13 mouse cellular contexts compared by ENCODE assay signal in the genomic region with DNA sequence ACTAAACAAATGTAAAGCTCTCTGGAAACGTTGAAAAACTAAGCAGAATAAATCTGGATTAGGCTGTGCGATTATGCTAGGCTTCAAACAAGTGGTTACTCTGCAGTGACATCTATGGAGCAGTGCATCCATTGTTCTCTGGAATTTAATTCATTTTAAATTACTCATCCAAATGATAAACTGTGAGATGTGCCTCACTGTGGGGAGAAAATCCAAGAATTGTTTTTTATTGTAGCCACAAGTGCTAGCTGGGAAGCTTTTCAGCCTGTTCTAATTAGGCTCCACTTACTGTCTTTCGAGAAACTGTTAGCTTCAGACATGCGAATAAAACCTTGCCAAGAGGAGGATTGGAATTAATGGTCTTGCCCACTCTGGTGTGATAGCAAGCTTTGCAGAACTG. TPM values are rescaled to one million over a fixed set of nuclear protein-coding genes. Genes with fewer than 3 reads are reported as not detected.
"Had no signal": no experiment of that assay in that cellular context is flagged by ENCODE, and none has a peak within 500 bp of the region (broad histone marks: within the 10 kb centered on the region; RNA-seq: fewer than 3 reads in every experiment).

No protein-coding gene starts in this region.

- H3K9ac ChIP-seq: limb, embryonic 15.5 days; liver, embryonic 12.5 days; lung, embryonic 15.5 days; midbrain, embryonic 15.5 days; neural tube, embryonic 12.5 days had no signal

- DNase-seq: kidney, postnatal 36 days; thymus, adult 2 months; thymus, postnatal 25 days had no signal

- H3K4me3 ChIP-seq: limb, embryonic 15.5 days; liver, embryonic 12.5 days; lung, embryonic 15.5 days; megakaryocyte, embryonic 14.5 days; midbrain, embryonic 15.5 days; neural tube, embryonic 12.5 days had no signal

- H3K4me1 ChIP-seq: limb, embryonic 15.5 days; liver, embryonic 12.5 days; lung, embryonic 15.5 days; megakaryocyte, embryonic 14.5 days; midbrain, embryonic 15.5 days; neural tube, embryonic 12.5 days had no signal

- H3K36me3 ChIP-seq: liver, embryonic 12.5 days; lung, embryonic 15.5 days; midbrain, embryonic 15.5 days; neural tube, embryonic 12.5 days had no signal

- H3K27me3 ChIP-seq: limb, embryonic 15.5 days; liver, embryonic 12.5 days; lung, embryonic 15.5 days; midbrain, embryonic 15.5 days; neural tube, embryonic 12.5 days had no signal

- ATAC-seq: liver, embryonic 12.5 days; midbrain, embryonic 15.5 days had no signal

- H3K27ac ChIP-seq: kidney, postnatal 0 days; limb, embryonic 15.5 days; liver, embryonic 12.5 days; lung, embryonic 15.5 days; macrophage; midbrain, embryonic 15.5 days; neural tube, embryonic 12.5 days had no signal

- H3K9me3 ChIP-seq: limb, embryonic 15.5 days; liver, embryonic 12.5 days; lung, embryonic 15.5 days; megakaryocyte, embryonic 14.5 days; midbrain, embryonic 15.5 days; neural tube, embryonic 12.5 days had no signal

- H3K4me2 ChIP-seq: limb, embryonic 15.5 days; liver, embryonic 12.5 days; lung, embryonic 15.5 days; midbrain, embryonic 11.5 days; midbrain, embryonic 15.5 days; neural tube, embryonic 12.5 days had no signal

RNA-seq across cellular contexts. Expression of a gene that starts 18.3 kb away (rescaled TPM):
- total RNA-seq: monocyte, adult 5-6 weeks had no signal
- polyA plus RNA-seq: macrophage had no signal
